Mouse (Mus musculus) bone marrow, adult 2 months (tissue): Measurements from ENCODE around the gene Lrrc8a. TPM values are rescaled to one million over a fixed set of nuclear protein-coding genes. Genes with fewer than 3 reads are reported as not detected.

Experiments used
- H3K27ac ChIP-seq: fragments of 200-500 bp; 2 replicates; pipeline ENCODE4 v1.5.1; 2012; ENCODE audit warnings: low read depth, mild to moderate bottlenecking, control low read depth, inconsistent platforms, low read length; ENCODE audit not compliant: control insufficient read depth, poor library complexity, insufficient read depth
- H3K4me1 ChIP-seq: fragments of 200-500 bp; 2 replicates; pipeline ENCODE4 v1.6.1; 2011; ENCODE audit warnings: low read length; ENCODE audit not compliant: control insufficient read depth, insufficient read depth
- H3K4me3 ChIP-seq: fragments of 200-500 bp; replicated peaks from 2 replicates; pipeline ENCODE3; 2011; ENCODE audit warnings: mild to moderate bottlenecking, low read depth, low read length, control low read depth; ENCODE audit not compliant: control insufficient read depth
- CTCF ChIP-seq: fragments of 200-500 bp; IDR thresholded peaks from 2 replicates; pipeline ENCODE4 v1.5.1; 2011; ENCODE audit warnings: low read length, control low read depth; ENCODE audit not compliant: control insufficient read depth, insufficient read depth
- POLR2A ChIP-seq: fragments of 200-500 bp; IDR thresholded peaks from 2 replicates; pipeline ENCODE4 v1.6.1; 2011; ENCODE audit warnings: low read depth, mild to moderate bottlenecking, control low read depth, low read length, borderline replicate concordance; ENCODE audit not compliant: control insufficient read depth
- WGBS: fragments of 180-500 bp; shearing (Covaris S2); methylation state at CpG from one replicate; pipeline ENCODE4 v1.1.7; 2018; 5-methylcytosine and 5-hydroxymethylcytosine counted together
- polyA plus RNA-seq: library from polyadenylated mRNA; stranded (reverse); fragments of >200 nt; gene quantifications from 2 replicates; pipeline ENCODE4 v1.2.4, GENCODE M21; 2011; ENCODE audit warnings: low replicate concordance; ENCODE audit not compliant: missing spikeins, insufficient read depth, insufficient read length

The Lrrc8a gene
- polyA plus RNA-seq, 1 experiment: 11.5 TPM

DNA sequence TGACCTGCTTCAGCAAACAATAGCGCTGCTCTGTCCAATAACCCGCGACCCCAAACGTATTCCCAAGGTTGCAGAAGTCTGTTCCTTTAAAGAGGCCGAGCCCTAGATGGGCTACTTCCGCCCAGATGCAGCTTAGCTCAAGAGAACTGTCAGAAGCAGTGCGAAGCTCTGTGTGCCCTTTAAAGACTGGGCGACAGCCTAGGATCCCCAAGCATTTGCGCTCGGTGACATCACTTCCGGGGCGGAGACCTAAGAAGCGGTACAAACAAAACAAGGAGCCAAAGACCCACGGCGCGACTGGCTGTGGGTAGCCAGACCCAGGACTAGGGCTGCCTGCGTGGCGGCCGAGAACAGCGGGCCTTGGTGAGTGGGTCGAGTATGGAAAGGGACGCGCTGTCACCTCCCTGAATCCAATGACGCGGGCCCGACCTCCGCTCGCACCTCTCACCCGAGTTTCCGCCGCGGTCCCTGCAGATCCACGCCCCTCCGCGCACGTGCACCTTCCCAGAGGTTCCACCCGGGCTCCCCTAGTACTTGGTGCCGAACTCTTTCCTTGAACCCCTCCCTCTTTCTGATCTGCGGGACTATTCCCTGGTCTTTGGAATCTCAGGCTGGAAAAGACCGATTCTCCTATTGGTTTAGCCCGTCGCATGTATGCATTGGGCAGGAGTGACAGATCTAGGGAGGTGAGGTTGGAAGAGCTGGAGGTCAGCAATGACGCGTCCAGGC lies 31.7 kb upstream of the Lrrc8a start, which contains the start of gene Kyat1:
Kyat1 (minus strand) TSS at position 219 of the 729 bp plus-strand sequence.
- WGBS: under 1% methylated on average over 44 of the region's 44 CpGs
- H3K27ac ChIP-seq: peak within 1 kb of the TSS; percentile 34; the same call in 1 of the 2 replicates
- peaks cover 2% of the 10 kb centered on the region; the same call in 1 of the 2 replicates for H3K4me1 ChIP-seq
- TF ChIP-seq POLR2A (peak; percentile 70; the same call in 1 of the 2 replicates), CTCF (no peak)
- H3K4me3 ChIP-seq: peak within 1 kb of the TSS; percentile 79

DNA sequence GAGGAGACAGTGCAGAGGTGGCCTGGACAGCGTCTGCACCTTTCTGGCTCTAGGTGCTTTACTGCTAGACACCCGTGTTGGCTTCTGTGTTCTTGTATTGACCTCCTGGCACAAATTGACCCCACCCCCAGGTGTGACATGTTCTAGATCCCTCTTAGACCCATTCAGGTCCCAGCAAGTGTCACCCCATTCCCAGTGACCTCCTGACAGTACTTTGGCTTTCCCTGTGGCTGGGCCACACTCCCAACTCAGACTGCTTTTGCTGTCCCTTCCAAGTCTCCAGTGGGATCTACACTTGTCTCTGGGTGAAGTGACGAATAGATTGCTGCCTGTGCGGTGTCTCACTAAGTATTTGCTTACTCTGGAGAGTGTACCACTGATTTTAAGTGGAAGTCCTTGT lies 30.1 kb upstream of the Lrrc8a start:
- H3K4me3 ChIP-seq: no peak overlapping the region
- no peak overlapping the region for H3K27ac ChIP-seq
- TF ChIP-seq CTCF (no peak), POLR2A (no peak)
- WGBS: 84% methylated on average over 4 of the region's 4 CpGs
- H3K4me1 ChIP-seq: peaks cover 2% of the 10 kb centered on the region; the same call in 1 of the 2 replicates

- Histone ChIP-seq H3K4me1 (peaks cover 2% of the 10 kb centered on the region; the same call in 1 of the 2 replicates), H3K4me3 (no peak overlapping the region), H3K27ac (no peak overlapping the region)
- no peak for TF ChIP-seq CTCF
- no peak for TF ChIP-seq POLR2A
- WGBS: 81% methylated on average over 5 of the region's 5 CpGs
These were observed 29.6 kb upstream of the Lrrc8a start for GRCm38 (mm10) chr2:30207886-30208285.

GRCm38 (mm10) chr2:30211408-30212168 lies 25.9 kb upstream of the Lrrc8a start:
- no peak overlapping the region for H3K27ac ChIP-seq

GRCm38 (mm10) chr2:30212169-30212545 lies 25.4 kb upstream of the Lrrc8a start:
- Histone ChIP-seq H3K4me1 (no peaks in the 10 kb centered on the region), H3K4me3 (no peak overlapping the region), H3K27ac (no peak overlapping the region)
- TF ChIP-seq POLR2A (no peak), CTCF (no peak)
- WGBS: 75% methylated on average over 4 of the region's 4 CpGs

More at GRCm38 (mm10) chr2:30211408-30212168, 25.9 kb upstream of the Lrrc8a start:
- no peak for TF ChIP-seq CTCF
- H3K4me1 ChIP-seq: no peaks in the 10 kb centered on the region
- no peak overlapping the region for H3K4me3 ChIP-seq
- WGBS: 89% methylated on average over 6 of the region's 6 CpGs

- TF ChIP-seq CTCF: no peak
- no peak for TF ChIP-seq POLR2A
- H3K4me3 ChIP-seq: no peak overlapping the region
- H3K27ac ChIP-seq: no peak overlapping the region
- no peaks in the 10 kb centered on the region for H3K4me1 ChIP-seq
- WGBS: 81% methylated on average over 1 of the region's 1 CpGs
These were observed 24.6 kb upstream of the Lrrc8a start for GRCm38 (mm10) chr2:30212951-30213350.

DNA sequence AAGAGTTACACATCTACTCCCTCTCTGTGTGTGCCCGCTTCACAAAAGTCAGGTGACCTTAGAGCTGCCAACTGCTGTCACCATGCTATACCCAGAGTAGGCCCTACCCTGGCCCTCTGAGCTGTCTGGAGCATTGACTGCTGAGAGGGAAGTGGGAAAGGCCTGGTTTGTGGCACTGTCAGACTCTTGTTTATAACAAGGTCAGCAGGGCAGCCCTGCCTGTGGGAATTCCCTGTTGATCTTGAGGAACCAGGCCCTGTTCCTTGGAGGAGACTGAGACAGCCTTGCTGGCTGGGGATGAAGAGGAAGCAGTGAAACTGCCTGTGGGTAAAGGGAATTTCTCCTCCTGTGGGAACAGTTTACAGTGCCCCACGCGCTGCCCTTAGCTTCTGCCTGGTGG lies 22.8 kb upstream of the Lrrc8a start:
- Histone ChIP-seq H3K4me1 (no peaks in the 10 kb centered on the region), H3K27ac (no peak overlapping the region), H3K4me3 (no peak overlapping the region)
- TF ChIP-seq CTCF (no peak), POLR2A (no peak)
- 83% methylated on average over 3 of the region's 3 CpGs for WGBS

DNA sequence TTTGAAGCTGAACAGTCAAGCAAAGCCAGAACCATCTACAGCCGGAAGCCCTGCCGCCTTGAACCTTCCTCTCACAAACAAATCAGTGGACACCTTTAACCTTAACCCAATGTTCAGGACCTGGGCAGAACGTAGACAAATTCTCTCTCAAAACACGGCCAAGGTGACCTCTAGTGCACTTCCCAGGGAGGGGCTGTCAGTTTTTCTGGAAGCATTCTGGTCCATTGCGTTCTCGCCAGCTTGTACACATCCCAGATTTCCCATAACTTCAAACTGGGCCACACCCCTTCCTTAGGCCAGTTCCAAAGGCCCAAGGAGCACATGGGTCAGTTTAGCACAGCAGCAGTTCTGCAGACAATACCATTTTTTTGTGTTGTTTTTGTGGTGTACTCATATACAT lies 22.0 kb upstream of the Lrrc8a start:
- H3K4me3 ChIP-seq: no peak overlapping the region
- H3K4me1 ChIP-seq: no peaks in the 10 kb centered on the region
- 88% methylated on average over 6 of the region's 6 CpGs for WGBS
- H3K27ac ChIP-seq: no peak overlapping the region
- no peak for TF ChIP-seq POLR2A
- no peak for TF ChIP-seq CTCF
